Mouse (Mus musculus) embryonic facial prominence, embryonic 14.5 days (tissue): ENCODE measurements around the gene Otulinl. TPM values are rescaled to one million over a fixed set of nuclear protein-coding genes. Genes with fewer than 3 reads are reported as not detected.
A peak's percentile ranks its signal among the peaks of the same experiment; 100 is the strongest.

ENCODE experiments used
- ATAC-seq: fragments of 200-750 bp; cut with Nextera tagmentation; 2 replicates; pipeline ENCODE4 v1.8.0; 2017; ENCODE audit warnings: low read depth, moderate number of reproducible peaks, moderate TSS enrichment
- DNase-seq: peaks from one replicate; pipeline ENCODE4 v3.0.0-alpha.2; 2015; ENCODE audit warnings: low spot score
- H3K27ac ChIP-seq: fragments of 300-500 bp; sonication (generic); replicated peaks from 2 replicates; pipeline ENCODE4 v1.5.1; 2014; ENCODE audit warnings: low read depth, mild to moderate bottlenecking, low read length, moderate library complexity
- H3K27me3 ChIP-seq: fragments of 300-500 bp; sonication (generic); replicated peaks from 2 replicates; pipeline ENCODE4 v1.6.1; 2014; ENCODE audit warnings: low read length; ENCODE audit not compliant: control insufficient read depth, insufficient read depth
- H3K36me3 ChIP-seq: fragments of 300-500 bp; sonication (generic); 2 replicates; pipeline ENCODE4 v1.6.1; 2014; ENCODE audit warnings: low read length, mixed read lengths; ENCODE audit not compliant: control insufficient read depth, insufficient read depth
- H3K4me1 ChIP-seq: fragments of 300-500 bp; sonication (generic); 2 replicates; pipeline ENCODE4 v1.6.1; 2014; ENCODE audit warnings: antibody characterized with exemption, low read length; ENCODE audit not compliant: control insufficient read depth, insufficient read depth
- H3K4me2 ChIP-seq: fragments of 300-500 bp; sonication (generic); 2 replicates; pipeline ENCODE4 v1.6.1; 2014; ENCODE audit warnings: low read depth, mild to moderate bottlenecking, low read length, moderate library complexity, mixed read lengths
- H3K4me3 ChIP-seq: fragments of 300-500 bp; sonication (generic); 2 replicates; pipeline ENCODE4 v1.5.1; 2014; ENCODE audit warnings: low read depth, mild to moderate bottlenecking, low read length
- H3K9ac ChIP-seq: fragments of 300-500 bp; sonication (generic); 2 replicates; pipeline ENCODE4 v1.6.1; 2014; ENCODE audit warnings: low read depth, mild to moderate bottlenecking, low read length, moderate library complexity, mixed read lengths
- H3K9me3 ChIP-seq: fragments of 300-500 bp; sonication (generic); 2 replicates; pipeline ENCODE4 v1.6.1; 2016; ENCODE audit warnings: low read length; ENCODE audit not compliant: control insufficient read depth
- WGBS: fragments of 180-500 bp; shearing (Covaris S2); extraction: QIAGEN DNeasy Blood & Tissue Kit; methylation state at CpG from one replicate; pipeline ENCODE4 v1.1.7; 2014; 5-methylcytosine and 5-hydroxymethylcytosine counted together
- polyA plus RNA-seq: library from polyadenylated mRNA; unstranded; fragments of >200 nt; fragmentation: Nextera tagmentation; extraction: Ambion mirVana; gene quantifications from 2 replicates; pipeline ENCODE4 v1.2.1, GENCODE M21; 2014

The Otulinl gene
- polyA plus RNA-seq, 1 experiment from 2014 or later, result 23.5 TPM

DNA sequence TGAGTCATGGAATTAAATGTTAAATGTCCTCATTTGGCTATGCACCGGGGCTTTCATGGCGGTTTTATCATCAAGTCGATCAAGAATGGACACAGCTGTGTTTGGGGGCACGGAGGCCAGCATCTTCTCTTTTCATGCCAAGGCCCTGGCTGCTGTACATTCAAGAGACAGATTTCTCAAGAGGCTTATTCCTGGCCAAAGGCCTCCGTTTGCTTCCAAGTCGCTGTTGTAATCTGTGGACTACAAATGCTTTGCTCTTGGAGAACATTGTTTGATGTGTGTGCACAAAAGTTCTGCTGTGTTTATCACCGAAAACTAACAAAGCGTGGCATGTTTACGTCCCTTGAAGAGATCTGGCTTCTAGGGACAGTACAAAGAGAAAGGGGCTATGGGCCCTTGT, 29.3 kb upstream of the Otulinl start:
- Histone ChIP-seq H3K27ac (no peak overlapping the region), H3K4me1 (no peaks in the 10 kb centered on the region), H3K27me3 (no peaks in the 10 kb centered on the region), H3K4me2 (no peak overlapping the region), H3K36me3 (no peaks in the 10 kb centered on the region), H3K9me3 (no peaks in the 10 kb centered on the region), H3K9ac (no peak overlapping the region), H3K4me3 (no peak overlapping the region)
- ATAC-seq (no peak), DNase-seq (no peak)
- 82% methylated on average over 9 of the region's 9 CpGs for WGBS

DNA sequence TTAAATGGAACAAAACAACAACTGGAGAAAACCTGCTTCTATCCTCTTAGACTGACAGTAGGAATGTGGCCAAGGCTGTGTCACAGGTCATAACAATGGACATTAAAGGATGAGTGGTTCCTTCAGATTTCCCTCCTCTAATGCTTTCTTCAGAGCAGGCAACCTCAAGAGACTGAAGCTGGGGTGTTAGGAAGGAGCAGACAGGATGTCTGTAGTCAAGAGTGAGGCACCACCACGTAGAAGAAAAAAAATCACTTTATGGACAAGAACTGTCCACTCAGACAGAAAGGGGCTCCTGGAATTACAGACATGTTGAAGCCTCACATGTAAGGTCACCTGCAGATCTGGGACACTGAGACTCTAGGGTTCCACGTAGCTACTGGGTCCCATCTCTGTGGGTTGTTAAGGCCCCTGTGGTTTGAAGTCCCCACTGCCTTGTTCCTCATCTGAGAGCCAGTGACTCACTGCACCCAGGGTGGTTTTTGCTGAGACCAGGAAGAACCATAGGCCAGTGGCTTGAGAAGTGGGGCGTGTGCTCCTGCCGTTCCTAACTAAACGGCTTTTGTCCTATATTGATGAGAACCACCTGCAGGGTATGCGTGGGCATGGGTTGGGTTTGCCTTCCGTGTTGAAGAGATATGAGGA, 27.7 kb upstream of the Otulinl start:
- H3K36me3 ChIP-seq, result no peaks in the 10 kb centered on the region
- no peaks in the 10 kb centered on the region for H3K27me3 ChIP-seq
- no peaks in the 10 kb centered on the region for H3K4me1 ChIP-seq
- H3K9ac ChIP-seq, result no peak overlapping the region
- no peak overlapping the region for H3K4me3 ChIP-seq
- H3K9me3 ChIP-seq, result no peaks in the 10 kb centered on the region
- WGBS, result 81% methylated on average over 7 of the region's 7 CpGs
- ATAC-seq, result no peak
- no peak overlapping the region for H3K27ac ChIP-seq
- DNase-seq, result no peak
- H3K4me2 ChIP-seq, result no peak overlapping the region

DNA sequence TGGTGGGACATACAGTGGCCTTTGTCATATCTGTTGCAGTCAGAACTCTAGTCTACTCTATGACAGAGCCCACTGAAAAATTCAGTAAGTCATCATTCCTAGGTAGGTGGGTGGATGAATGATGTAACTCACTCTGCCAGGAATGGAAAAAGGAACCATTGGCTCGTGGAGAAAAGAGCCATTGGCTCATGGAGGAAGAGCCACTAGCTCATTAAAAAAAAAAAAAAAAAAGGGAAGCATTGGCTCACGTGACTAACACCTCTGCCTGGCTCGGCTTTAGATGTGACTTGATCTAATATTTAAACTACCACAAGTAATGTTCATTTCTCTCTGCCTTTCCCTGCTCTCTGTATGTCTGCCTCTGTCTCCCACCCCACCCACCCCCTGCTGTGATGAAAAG, 27.1 kb upstream of the Otulinl start:
- Histone ChIP-seq H3K27ac (no peak overlapping the region), H3K27me3 (no peaks in the 10 kb centered on the region), H3K36me3 (no peaks in the 10 kb centered on the region), H3K4me3 (no peak overlapping the region), H3K4me1 (no peaks in the 10 kb centered on the region), H3K4me2 (no peak overlapping the region), H3K9me3 (no peaks in the 10 kb centered on the region), H3K9ac (no peak overlapping the region)
- no peak for ATAC-seq
- 54% methylated on average over 3 of the region's 3 CpGs for WGBS
- no peak for DNase-seq

DNA sequence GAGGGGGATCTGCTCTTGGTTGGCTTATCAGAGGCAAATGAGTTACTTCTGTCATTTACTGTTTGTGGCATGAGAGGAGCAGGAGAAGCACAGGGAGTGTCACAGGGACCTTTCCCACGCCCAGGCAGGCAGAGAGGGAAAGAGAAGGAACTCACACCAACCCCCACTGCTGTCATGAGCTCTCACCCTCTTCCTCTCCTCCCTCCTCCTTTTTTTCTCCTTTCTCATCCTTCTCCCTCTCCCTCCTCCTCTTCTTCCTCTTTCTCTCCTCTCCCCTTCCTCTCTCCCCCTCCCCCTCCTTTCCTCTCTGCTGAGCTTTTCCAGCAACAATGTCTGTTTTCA, 21.6 kb upstream of the Otulinl start:
- Histone ChIP-seq H3K36me3 (no peaks in the 10 kb centered on the region), H3K27ac (peak overlapping the region; percentile 10), H3K4me2 (no peak overlapping the region), H3K4me1 (peaks cover 11% of the 10 kb centered on the region), H3K9me3 (no peaks in the 10 kb centered on the region), H3K4me3 (no peak overlapping the region), H3K9ac (no peak overlapping the region), H3K27me3 (no peaks in the 10 kb centered on the region)
- DNase-seq (no peak), ATAC-seq (no peak)
- 40% methylated on average over 1 of the region's 1 CpGs for WGBS

DNA sequence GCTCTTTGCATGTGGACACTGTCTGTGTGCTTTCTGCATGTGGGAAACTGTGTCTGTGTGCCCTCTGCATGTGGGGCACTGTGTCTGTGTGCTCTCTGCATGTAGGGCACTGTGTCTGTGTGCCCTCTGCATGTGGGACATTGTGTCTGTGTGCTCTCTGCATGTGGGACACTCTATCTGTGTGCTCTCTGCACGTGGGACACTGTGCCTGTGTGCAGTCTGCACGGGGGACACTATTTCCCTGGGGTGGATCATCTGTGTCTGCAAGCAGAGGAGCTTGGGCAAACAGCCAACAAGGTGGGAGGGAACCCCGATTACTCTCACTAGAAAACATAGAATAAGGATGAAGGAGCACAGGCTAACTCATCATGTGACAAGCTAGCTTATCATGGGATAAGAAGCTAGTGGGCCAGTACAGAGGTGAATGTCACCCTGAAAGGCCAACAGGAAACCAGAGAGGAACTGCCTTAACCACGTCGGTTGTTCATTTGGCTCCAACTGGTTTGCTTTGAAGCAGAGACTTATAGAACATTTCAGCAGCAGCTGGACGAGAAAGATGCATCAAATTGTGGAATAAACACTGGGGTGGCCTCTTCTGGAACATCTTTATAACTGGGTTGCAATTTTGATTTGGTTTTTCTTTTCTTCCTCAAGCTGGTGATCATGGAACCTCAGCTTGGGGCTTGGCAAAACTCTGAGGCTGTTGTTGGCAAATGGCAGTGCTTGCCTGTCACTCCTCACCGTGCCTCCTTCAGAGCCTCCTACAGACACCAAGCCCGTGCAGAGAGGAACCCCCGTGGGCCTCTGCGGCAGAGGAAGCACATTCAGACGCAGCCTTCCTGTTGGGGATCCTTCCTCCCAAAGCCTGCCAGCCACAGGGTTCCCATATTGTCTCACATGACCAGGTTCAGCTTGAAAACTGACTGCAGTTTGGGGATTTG, 20.9 kb upstream of the Otulinl start:
- ATAC-seq, result no peak
- DNase-seq, result no peak

DNA sequence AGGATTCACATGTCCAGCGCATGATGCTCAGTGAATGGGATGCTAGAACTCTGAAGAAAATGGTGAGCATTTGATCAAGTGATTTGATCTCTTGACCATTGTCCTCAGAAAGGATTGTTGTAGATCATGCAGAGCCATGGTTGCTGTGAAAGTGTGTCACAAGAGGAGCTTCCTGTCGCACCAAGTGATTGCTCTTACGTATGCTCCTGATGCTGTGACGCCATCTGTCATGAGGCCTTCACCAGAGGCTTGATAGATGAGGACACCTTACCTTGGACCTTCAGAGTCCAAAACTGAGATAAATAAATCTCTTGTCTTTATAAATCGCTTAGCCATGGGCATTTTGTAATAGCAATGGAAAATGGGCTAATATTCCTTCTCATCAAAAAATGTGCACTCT, 16.3 kb upstream of the Otulinl start:
- Histone ChIP-seq H3K27me3 (no peaks in the 10 kb centered on the region), H3K27ac (no peak overlapping the region), H3K4me3 (no peak overlapping the region), H3K9ac (no peak overlapping the region), H3K4me1 (peaks cover 3% of the 10 kb centered on the region), H3K4me2 (no peak overlapping the region), H3K36me3 (no peaks in the 10 kb centered on the region), H3K9me3 (no peaks in the 10 kb centered on the region)
- DNase-seq (no peak), ATAC-seq (no peak)
- 94% methylated on average over 5 of the region's 5 CpGs for WGBS

More for the DNA sequence above, 20.9 kb upstream of the Otulinl start:
- 23% methylated on average over 11 of the region's 11 CpGs for WGBS
- Histone ChIP-seq H3K36me3 (no peaks in the 10 kb centered on the region), H3K9ac (no peak overlapping the region), H3K4me3 (no peak overlapping the region), H3K4me2 (no peak overlapping the region), H3K27me3 (no peaks in the 10 kb centered on the region), H3K4me1 (peaks cover 11% of the 10 kb centered on the region), H3K9me3 (no peaks in the 10 kb centered on the region), H3K27ac (peak overlapping the region; percentile 10)

DNA sequence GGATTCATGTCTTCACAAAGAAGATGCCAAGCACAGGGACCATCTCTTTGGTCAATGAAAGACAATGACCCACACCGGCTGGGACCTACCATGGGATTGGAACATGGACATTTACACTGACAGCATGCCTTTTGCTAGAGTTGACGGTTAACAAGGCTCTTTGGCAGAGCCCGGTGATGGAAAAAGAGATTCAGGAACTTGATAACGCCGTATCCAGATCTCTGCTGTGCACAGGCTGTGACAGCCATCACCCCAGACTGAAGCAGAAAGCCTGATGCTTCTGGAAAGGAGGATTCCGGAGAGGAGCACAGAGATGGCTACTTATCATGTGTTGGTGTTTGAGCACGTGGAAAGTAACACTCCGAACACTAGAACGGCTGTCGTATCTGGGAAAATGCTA, 11.9 kb upstream of the Otulinl start:
- Histone ChIP-seq H3K9me3 (no peaks in the 10 kb centered on the region), H3K27me3 (no peaks in the 10 kb centered on the region), H3K36me3 (no peaks in the 10 kb centered on the region), H3K4me1 (no peaks in the 10 kb centered on the region), H3K27ac (no peak overlapping the region), H3K4me3 (no peak overlapping the region), H3K4me2 (no peak overlapping the region), H3K9ac (no peak overlapping the region)
- DNase-seq (no peak), ATAC-seq (no peak)
- 84% methylated on average over 10 of the region's 10 CpGs for WGBS

DNA sequence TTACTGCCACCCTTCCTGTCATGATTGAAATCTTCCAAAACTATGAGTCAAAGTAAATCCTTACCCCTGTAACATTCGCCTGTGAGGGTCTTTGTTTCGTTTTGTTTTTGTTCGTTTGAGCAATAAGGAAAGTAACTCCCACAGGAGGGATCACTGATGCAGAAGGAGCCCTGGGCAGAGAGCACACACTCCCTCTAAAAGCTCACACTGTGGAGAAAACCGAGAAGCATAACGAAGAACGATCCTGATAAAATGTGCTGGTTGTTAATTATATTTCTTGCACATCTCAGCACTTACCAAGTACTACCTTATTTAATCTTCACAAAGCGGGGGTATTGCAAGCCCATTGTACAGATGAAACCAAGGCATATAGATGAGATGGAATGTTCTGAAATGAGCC, 10.8 kb upstream of the Otulinl start:
- WGBS, result 72% methylated on average over 7 of the region's 7 CpGs
- Histone ChIP-seq H3K4me3 (no peak overlapping the region), H3K4me2 (no peak overlapping the region), H3K9me3 (no peaks in the 10 kb centered on the region), H3K9ac (no peak overlapping the region), H3K36me3 (no peaks in the 10 kb centered on the region), H3K4me1 (no peaks in the 10 kb centered on the region), H3K27ac (no peak overlapping the region), H3K27me3 (no peaks in the 10 kb centered on the region)
- DNase-seq, result no peak
- no peak for ATAC-seq

DNA sequence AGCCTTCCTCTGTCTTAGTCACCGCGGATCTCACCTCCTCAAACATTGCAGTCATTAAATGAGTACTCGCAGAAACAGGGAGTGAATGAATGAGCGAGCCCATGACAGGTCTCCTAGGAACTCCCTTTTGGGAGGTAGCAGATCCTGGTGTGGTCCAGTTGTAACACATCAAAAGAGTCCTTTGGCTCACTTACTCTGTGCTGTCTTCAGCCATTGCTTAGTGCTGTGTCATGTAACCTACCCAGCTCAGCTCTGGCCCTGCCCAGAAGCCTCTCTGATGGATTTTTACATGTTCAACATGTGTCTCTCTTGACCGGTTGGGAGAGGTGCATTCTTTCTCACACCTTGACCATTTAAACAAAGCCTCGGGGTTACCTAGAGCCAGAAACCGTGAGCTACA, 9.8 kb upstream of the Otulinl start:
- 81% methylated on average over 7 of the region's 7 CpGs for WGBS
- H3K36me3 ChIP-seq, result no peaks in the 10 kb centered on the region
- H3K4me3 ChIP-seq, result no peak overlapping the region
- no peak overlapping the region for H3K4me2 ChIP-seq
- DNase-seq (no peak), ATAC-seq (no peak)
- no peak overlapping the region for H3K9ac ChIP-seq
- H3K27me3 ChIP-seq, result no peaks in the 10 kb centered on the region
- H3K27ac ChIP-seq, result no peak overlapping the region
- no peaks in the 10 kb centered on the region for H3K9me3 ChIP-seq
- no peaks in the 10 kb centered on the region for H3K4me1 ChIP-seq
